Mouse (Mus musculus) limb, embryonic 11.5 days (tissue): ENCODE results near the gene Gbp3. TPM values are rescaled to one million over a fixed set of nuclear protein-coding genes. Genes with fewer than 3 reads are reported as not detected.
"Not testable (repeated sequence)": the region's sequence is repeated elsewhere in the genome, so short reads cannot be mapped to it uniquely, and the experiment has no call there.

Experiments
- ATAC-seq: fragments of 200-750 bp; cut with Nextera tagmentation; 2 replicates; pipeline ENCODE4 v1.8.0; 2017; ENCODE audit warnings: low read depth; ENCODE audit not compliant: insufficient number of reproducible peaks, low FRiP score, low TSS enrichment
- DNase-seq: peaks from one replicate; pipeline ENCODE4 v3.0.0-alpha.2; 2015; ENCODE audit warnings: low spot score
- H3K27ac ChIP-seq: fragments of 300-500 bp; sonication (generic); replicated peaks from 2 replicates; pipeline ENCODE4 v1.5.1; 2014; ENCODE audit warnings: low read depth, mild to moderate bottlenecking, low read length
- H3K27me3 ChIP-seq: fragments of 300-500 bp; sonication (generic); 2 replicates; pipeline ENCODE4 v1.6.1; 2014; ENCODE audit warnings: mild to moderate bottlenecking, low read length, mixed read lengths; ENCODE audit not compliant: control insufficient read depth, insufficient read depth
- H3K36me3 ChIP-seq: fragments of 300-500 bp; sonication (generic); 2 replicates; pipeline ENCODE4 v1.6.1; 2014; ENCODE audit warnings: mild to moderate bottlenecking, low read length, moderate library complexity, mixed read lengths; ENCODE audit not compliant: control insufficient read depth, insufficient read depth
- H3K4me1 ChIP-seq: fragments of 300-500 bp; sonication (generic); 2 replicates; pipeline ENCODE4 v1.6.1; 2014; ENCODE audit warnings: low read length, mixed read lengths; ENCODE audit not compliant: control insufficient read depth, insufficient read depth
- H3K4me2 ChIP-seq: fragments of 300-500 bp; sonication (generic); 2 replicates; pipeline ENCODE4 v1.6.1; 2014; ENCODE audit warnings: low read depth, mild to moderate bottlenecking, moderate library complexity; ENCODE audit not compliant: severe bottlenecking
- H3K4me3 ChIP-seq: fragments of 300-500 bp; sonication (generic); 2 replicates; pipeline ENCODE4 v1.5.1; 2014; ENCODE audit warnings: low read depth, low read length
- H3K9ac ChIP-seq: fragments of 300-500 bp; sonication (generic); 2 replicates; pipeline ENCODE4 v1.6.1; 2014; ENCODE audit warnings: mild to moderate bottlenecking, low read length
- H3K9me3 ChIP-seq: fragments of 300-500 bp; sonication (generic); 2 replicates; pipeline ENCODE4 v1.6.1; 2016; ENCODE audit warnings: low read length; ENCODE audit not compliant: control insufficient read depth
- WGBS: fragments of 180-500 bp; shearing (Covaris S2); extraction: QIAGEN DNeasy Blood & Tissue Kit; methylation state at CpG from one replicate; pipeline ENCODE4 v1.1.7; 2014; 5-methylcytosine and 5-hydroxymethylcytosine counted together
- polyA plus RNA-seq: library from polyadenylated mRNA; unstranded; fragments of >200 nt; fragmentation: Nextera tagmentation; extraction: Ambion mirVana; gene quantifications from 2 replicates; pipeline ENCODE4 v1.2.1, GENCODE M21; 2014

Gbp3 gene
- polyA plus RNA-seq, 1 experiment from 2014 or later, result 0.23 TPM

DNA sequence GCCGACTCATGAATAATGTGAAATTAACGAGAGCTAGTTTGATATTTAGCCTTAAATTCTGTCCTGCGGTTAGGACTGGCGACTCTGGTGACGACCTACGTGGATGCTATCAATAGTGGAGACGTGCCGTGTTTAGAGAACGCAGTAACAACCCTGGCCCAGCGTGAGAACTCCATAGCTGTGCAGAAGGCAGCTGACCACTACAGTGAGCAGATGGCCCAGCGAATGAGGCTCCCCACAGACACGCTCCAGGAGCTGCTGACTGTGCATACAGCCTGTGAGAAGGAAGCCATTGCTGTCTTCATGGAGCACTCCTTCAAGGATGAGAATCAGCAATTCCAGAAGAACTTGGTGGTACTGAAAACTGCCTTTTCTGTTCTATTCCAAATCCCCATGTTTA is 17.1 kb upstream of the Gbp3 start:
- H3K9me3 ChIP-seq, H3K36me3 ChIP-seq, H3K27me3 ChIP-seq, H3K9ac ChIP-seq, H3K27ac ChIP-seq, H3K4me3 ChIP-seq, DNase-seq, H3K4me1 ChIP-seq, ATAC-seq, H3K4me2 ChIP-seq: not testable (repeated sequence)
- WGBS, result 79% methylated on average over 12 of the region's 12 CpGs

DNA sequence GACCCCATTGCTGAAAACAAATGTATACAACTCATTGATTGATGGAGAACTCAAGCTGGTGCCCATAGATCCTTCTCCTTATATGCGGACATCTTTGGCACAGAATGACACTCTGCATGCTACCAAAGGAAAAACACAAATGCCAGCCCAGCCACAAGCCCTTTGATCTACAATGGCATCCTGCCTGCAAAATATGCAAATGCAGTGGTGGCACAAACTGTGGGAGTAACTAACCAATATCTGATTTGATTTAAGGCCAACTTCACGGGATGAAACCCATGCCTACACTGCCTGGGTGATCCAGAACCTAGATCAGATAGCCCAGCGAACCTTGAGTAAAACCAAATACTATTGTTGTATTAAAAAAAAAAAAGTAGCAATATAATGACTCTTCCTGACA is 13.1 kb upstream of the Gbp3 start:
- Histone ChIP-seq H3K4me1 (no peaks in the 10 kb centered on the region), H3K9ac (no peak overlapping the region), H3K27ac (no peak overlapping the region), H3K36me3 (no peaks in the 10 kb centered on the region), H3K4me3 (no peak overlapping the region), H3K4me2 (no peak overlapping the region), H3K27me3 (no peaks in the 10 kb centered on the region), H3K9me3 (no peaks in the 10 kb centered on the region)
- DNase-seq (no peak), ATAC-seq (no peak)
- 81% methylated on average over 3 of the region's 3 CpGs for WGBS

DNA sequence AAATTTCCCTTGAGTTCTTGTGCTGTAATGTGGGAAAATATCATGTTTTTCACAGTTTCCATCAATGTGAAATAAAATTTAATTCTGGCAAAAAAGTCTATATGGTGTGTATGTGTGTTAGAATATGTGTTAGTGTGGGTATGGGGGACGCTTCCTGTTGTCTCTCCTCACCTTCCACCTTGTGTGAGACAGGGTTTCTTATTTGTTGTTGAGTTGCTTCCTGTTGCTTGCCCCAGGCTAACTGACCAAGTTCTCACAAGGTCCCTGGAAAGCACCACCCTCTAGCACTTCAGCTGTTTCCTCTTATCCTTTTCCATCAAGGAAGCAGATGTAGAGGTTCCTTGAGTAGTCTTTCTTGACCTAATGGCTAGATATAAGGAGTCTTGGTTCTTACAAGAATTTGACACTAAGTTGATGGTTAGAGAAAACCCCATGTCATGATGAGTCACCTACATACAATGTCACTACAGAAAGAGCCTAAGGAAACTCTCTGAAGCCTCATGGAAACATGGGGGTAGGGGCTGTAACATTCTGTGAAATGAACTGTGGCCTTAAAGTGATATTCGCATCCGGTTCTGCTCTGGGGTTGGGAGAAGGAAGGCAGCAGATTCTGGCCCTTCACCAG is 9.7 kb upstream of the Gbp3 start:
- no peaks in the 10 kb centered on the region for H3K4me1 ChIP-seq
- no peak for DNase-seq

DNA sequence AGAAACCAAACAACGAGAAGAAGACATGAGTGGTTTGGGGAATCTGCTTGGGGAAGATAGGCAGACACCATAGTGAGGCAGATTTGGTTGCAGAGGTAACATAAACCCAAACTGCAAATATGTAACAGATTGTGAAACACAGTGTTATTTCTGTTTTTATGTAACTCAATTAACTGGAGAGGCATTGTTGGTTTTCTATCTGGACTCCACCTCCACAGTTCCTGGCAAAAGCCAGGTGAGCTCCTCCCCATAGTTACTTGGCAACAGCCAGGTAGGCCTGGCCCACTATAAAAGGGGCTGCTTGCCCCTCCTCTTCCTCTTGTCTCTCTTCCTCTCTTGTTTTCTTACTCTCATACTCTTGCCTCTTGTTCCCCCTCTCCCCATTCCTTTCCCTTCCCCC is 5.2 kb upstream of the Gbp3 start:
- Histone ChIP-seq H3K9me3 (no peaks in the 10 kb centered on the region), H3K4me1 (no peaks in the 10 kb centered on the region), H3K4me2 (no peak overlapping the region), H3K4me3 (no peak overlapping the region), H3K27ac (no peak overlapping the region), H3K36me3 (no peaks in the 10 kb centered on the region), H3K27me3 (no peaks in the 10 kb centered on the region), H3K9ac (no peak overlapping the region)
- DNase-seq, result no peak
- ATAC-seq, result no peak
- 80% methylated on average over 1 of the region's 1 CpGs for WGBS

More for the DNA sequence above, 9.7 kb upstream of the Gbp3 start:
- ATAC-seq, result no peak
- Histone ChIP-seq H3K9ac (no peak overlapping the region), H3K27ac (no peak overlapping the region), H3K4me2 (no peak overlapping the region), H3K36me3 (no peaks in the 10 kb centered on the region), H3K9me3 (no peaks in the 10 kb centered on the region), H3K27me3 (no peaks in the 10 kb centered on the region), H3K4me3 (no peak overlapping the region)
- WGBS, result 78% methylated on average over 3 of the region's 3 CpGs

DNA sequence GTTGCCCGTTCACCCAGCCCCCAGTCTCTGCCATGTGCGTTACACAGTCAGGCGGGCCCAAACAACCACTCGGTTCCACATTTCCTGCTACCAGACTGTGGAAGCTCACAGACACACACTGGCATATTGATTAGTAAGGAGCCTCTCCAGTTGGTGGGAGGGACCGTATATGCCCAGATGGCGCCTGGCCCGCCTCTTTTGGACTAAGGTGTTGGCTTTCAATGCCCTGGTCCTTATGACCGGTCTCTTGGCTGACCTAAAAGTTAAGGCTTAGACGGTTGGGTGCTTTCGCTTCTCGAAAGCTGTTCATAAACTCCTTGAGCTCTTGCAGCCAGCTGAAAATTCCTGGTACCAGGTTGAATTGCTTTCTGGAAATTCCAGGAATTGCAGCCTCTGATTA is 4.2 kb upstream of the Gbp3 start:
- H3K9ac ChIP-seq, result no peak overlapping the region
- no peak overlapping the region for H3K4me3 ChIP-seq
- no peaks in the 10 kb centered on the region for H3K9me3 ChIP-seq
- no peak for ATAC-seq
- H3K27ac ChIP-seq, result no peak overlapping the region
- no peaks in the 10 kb centered on the region for H3K4me1 ChIP-seq
- H3K4me2 ChIP-seq, result no peak overlapping the region
- H3K27me3 ChIP-seq, result no peaks in the 10 kb centered on the region
- 88% methylated on average over 11 of the region's 11 CpGs for WGBS
- no peak for DNase-seq
- H3K36me3 ChIP-seq, result no peaks in the 10 kb centered on the region

DNA sequence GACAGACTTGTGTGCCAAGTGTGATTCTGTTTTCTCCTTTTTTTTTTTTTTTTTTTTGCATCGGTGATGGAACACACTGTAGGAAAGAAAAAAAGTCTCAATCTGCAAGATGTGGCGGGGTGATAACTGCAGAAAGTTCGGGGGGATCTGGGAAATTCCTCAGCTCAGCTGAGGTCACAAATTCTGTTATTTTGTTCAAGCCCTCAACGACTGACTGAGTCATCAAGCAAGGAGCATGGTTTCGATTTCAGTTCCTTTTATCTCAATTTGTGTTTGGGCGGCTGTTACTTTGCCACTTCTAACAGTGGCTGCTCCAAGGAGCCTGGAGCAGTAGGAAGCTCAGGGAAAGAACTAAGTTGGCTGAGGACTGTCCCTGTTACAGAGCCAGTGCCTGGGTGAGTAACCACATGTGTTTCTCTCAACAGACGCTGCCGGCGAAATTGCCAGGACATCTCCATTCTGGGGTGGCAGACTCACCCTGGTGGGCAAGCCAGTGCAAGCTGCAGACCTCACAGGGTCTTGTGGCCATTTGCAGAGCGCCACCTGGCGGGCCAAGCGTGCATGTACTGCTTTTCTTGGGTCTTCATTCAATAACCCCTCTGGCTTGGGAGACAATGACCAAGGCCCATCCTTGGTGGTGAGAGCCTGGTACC is 596 bp downstream of the Gbp3 start:
- Histone ChIP-seq H3K4me3 (peak overlapping the region; percentile 26), H3K9me3 (no peaks in the 10 kb centered on the region), H3K9ac (no peak overlapping the region), H3K27ac (no peak overlapping the region), H3K4me1 (no peaks in the 10 kb centered on the region), H3K4me2 (peak overlapping the region; percentile 42), H3K27me3 (no peaks in the 10 kb centered on the region), H3K36me3 (no peaks in the 10 kb centered on the region)
- DNase-seq, result peak; percentile 87
- whole genome bisulfite sequencing, result 13% methylated on average over 12 of the region's 12 CpGs
- peak; percentile 57; the same call in 1 of the 2 replicates for ATAC-seq

DNA sequence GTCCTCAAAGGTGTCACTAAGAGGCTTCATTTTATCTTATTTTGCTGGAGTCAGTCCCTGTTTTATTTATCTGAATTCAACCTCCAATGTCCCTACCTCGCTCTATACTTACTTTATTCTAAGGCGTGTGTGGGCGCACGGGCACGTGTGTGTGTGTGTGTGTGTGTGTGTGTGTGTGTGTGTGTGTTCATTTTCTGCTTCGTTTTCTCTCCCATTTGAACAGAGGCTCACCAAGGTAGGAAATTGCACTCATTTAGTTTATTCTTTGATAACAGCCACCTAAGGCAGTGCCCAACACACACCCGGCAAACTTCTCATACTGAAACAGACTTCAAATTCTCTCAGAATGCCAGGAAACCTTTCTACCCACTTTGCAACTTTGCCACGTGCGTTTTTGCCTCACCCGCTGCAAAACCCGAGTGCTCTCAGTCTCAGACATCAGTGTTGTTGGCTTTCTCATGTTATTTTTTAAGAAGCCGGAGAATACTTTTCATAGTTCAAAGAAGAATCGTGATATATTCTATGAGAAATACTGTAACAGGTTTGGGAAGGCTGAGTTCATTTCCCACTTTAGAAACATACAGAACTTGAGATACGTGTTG is 1.3 kb downstream of the Gbp3 start:
- WGBS, result 87% methylated on average over 14 of the region's 14 CpGs
- DNase-seq, result no peak

DNA sequence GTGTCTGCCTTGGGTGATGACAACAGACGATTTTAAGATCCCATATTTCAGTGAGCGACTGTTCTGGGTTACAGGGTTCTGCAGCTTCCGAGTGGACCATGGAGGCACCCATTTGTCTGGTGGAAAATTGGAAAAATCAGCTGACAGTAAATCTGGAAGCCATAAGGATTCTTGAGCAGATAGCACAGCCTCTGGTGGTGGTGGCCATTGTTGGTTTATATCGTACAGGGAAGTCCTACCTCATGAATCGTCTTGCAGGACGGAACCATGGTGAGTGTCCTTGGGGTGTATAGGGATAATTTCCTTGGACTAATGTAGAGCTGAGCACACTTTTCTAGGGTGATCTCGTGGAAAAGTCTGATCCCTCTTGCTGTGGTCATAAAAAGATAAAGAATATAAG is 1.8 kb downstream of the Gbp3 start:
- no peaks in the 10 kb centered on the region for H3K36me3 ChIP-seq
- no peak for ATAC-seq
- no peak overlapping the region for H3K9ac ChIP-seq
- H3K4me2 ChIP-seq, result no peak overlapping the region
- no peaks in the 10 kb centered on the region for H3K9me3 ChIP-seq
- no peak for DNase-seq
- H3K27me3 ChIP-seq, result no peaks in the 10 kb centered on the region
- no peak overlapping the region for H3K27ac ChIP-seq
- 85% methylated on average over 7 of the region's 7 CpGs for WGBS
- H3K4me3 ChIP-seq, result no peak overlapping the region
- no peaks in the 10 kb centered on the region for H3K4me1 ChIP-seq

More for the DNA sequence above, 1.3 kb downstream of the Gbp3 start:
- H3K4me3 ChIP-seq, result no peak overlapping the region
- no peaks in the 10 kb centered on the region for H3K4me1 ChIP-seq
- H3K9me3 ChIP-seq, result no peaks in the 10 kb centered on the region
- no peaks in the 10 kb centered on the region for H3K36me3 ChIP-seq
- H3K4me2 ChIP-seq, result no peak overlapping the region
- no peak overlapping the region for H3K27ac ChIP-seq
- no peak overlapping the region for H3K9ac ChIP-seq
- H3K27me3 ChIP-seq, result no peaks in the 10 kb centered on the region
- ATAC-seq, result no peak
